Mouse (Mus musculus): ENCODE results near the gene Fhl5.
"Not testable (repeated sequence)": the region's sequence is repeated elsewhere in the genome, so short reads cannot be mapped to it uniquely, and the experiment has no call there.

The Fhl5 gene

DNA sequence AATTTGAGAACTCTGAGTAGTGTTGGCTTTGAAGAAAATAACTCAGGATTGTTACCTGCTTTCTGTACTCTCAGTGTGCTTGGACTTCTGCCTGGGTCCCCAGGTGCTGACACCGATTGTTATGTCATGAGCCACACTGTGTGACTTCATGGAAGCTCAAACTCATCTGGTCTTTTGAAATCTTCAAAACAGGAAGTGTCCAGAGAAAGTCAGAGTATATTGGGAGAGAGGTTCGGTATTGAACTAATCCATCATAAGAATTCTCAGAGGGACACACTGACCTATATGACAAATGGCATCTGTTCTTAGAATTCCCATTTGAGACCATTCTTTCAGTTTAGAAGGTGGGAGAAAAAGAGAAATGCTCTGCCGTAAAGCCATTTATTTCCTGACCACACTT, at the start of gene Fhl5:
Fhl5 (minus strand) TSS at position 101 of the 400 bp plus-strand sequence.
- in situ Hi-C loops (cut with MboI; ENCODE audit: low pct_unique_long_range_greater_than_20kb in 1 of 2, low sequenced_read_pairs in 2 of 2, unreplicated experiment in 1 of 2) = no loop called here

DNA sequence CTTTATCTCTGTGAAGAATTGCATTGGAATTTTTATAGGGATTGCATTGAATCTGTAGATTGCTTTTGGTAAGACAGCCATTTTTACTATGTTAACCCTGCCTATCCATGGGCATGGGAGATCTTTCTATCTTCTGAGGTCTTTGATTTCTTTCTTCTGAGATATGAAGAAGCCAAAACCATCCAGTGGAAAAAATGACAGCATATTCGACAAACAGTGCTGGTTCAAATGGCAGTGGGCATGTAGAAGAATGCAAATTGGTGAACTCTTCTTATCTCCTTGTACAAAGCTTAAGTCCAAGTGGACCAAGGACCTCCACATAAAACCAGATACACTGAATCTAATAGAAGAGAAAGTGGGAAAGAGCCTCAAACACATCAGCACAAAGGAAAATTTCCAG, 42.3 kb upstream of the Fhl5 start:
- in situ Hi-C loops (cut with MboI; ENCODE audit: low pct_unique_long_range_greater_than_20kb in 1 of 2, low sequenced_read_pairs in 2 of 2, unreplicated experiment in 1 of 2) = not testable (repeated sequence)

DNA sequence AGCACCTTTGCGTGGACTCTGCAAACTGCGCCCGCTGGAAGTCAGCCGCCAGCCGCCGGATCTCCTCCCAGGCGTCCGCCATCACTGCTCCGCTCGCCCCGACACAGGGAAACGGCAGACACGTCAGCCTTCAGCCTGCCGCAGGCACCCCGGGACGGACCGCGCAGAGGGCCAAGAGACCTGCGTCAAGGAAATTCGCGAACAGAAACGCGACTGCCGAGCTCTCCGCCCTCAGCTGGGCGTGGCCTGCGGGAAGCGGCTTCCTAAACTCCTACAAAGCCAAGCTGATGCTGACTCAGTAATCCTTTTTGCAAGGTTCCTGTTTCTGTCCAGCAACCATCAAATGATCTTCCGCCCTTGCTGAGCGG, 39.0 kb upstream of the Fhl5 start, which contains the start of gene Ufl1:
Ufl1 (minus strand) TSS at position 151 of the 368 bp plus-strand sequence.
- in situ Hi-C loops (cut with MboI; ENCODE audit: low pct_unique_long_range_greater_than_20kb in 1 of 2, low sequenced_read_pairs in 2 of 2, unreplicated experiment in 1 of 2) = no loop called here

DNA sequence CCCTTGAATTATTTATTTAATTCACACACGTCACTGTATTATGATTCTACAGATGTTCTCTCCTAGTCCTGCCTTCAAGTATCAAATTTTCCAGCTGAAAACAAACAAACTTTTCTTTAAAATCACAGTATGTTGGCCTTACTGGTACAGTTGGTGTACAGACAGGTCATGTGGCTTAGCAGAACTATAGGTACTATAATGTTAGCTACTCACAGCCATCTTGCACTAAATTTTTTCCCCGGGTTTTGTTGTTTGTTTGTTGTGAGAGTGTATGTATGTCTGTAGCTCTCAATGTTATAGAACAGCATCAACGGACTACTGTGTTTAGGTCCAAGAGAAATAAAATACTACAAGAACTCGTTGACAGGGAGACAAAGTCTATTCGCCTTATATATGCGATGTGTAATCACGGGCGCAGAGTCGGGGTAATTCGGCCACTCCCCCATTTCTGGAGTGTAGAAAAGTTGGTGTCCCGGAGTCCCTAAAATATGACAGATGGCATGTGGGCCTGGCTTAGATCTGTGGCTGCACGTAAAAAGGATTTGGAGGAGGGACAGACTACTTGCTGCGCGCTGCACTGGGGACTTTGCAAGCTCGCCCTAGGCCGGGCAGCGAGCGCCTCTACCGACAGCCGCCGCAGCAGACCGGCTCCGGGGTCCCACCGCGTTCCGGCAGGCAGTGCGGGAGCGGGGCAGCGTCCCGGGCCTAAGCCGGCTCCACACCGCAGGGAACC, 38.4 kb upstream of the Fhl5 start:
- in situ Hi-C loops (cut with MboI; ENCODE audit: low pct_unique_long_range_greater_than_20kb in 1 of 2, low sequenced_read_pairs in 2 of 2, unreplicated experiment in 1 of 2) = no loop called here

DNA sequence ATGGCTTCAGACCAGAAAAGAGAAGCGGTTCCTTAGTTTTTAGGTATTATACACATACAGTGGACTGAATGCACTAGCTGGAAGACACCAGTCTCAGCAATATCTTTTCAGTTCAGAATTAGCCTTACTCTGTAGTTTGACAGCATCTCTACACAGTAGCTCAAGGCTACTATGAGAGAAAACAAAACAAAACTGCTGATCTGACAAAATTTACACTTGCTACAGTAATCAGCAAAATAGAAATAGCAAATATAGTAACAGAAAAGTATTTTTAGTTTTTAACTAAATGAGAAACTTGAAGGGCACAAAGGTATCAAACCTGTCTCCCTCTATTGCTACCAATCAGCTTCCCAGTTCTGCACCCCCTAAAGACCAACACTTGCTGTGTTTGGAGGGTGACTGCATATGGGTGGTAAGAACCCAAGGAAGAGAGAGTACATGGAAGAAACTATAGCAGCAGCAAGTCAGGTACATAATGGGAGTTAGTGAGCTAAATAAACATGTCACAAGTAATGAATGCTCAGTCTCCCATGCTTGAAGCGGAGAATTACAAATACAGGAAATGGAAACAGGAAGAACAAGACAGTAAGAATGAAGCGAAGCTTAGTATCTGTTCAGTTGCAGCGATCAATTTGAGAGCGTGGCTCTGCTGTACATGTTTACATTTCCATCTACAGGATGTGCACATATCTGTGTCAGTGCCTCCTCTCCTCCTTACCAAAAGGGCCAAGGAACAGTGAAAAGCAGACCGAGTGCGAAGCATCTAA, 30.4 kb upstream of the Fhl5 start:
- in situ Hi-C loops (cut with MboI; ENCODE audit: low pct_unique_long_range_greater_than_20kb in 1 of 2, low sequenced_read_pairs in 2 of 2, unreplicated experiment in 1 of 2) = no loop called here

DNA sequence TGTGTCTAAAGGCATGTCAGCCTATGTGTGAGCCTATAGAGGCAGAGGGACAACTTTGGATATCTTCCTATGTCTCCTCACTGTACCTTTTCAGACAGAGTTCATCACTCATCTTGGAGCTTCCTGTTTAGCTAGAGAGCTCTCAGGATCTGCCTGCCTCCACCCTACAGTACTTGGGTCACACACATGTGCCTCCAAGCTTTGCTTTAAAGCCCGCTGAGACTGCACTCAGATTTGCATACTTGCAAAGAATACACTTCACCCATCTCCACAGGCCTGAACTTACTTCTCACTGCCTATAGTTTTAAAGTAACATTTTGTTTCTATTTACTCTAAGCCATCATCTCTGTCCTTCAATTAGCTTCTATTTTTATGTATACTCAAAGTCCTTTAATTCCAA, 29.2 kb upstream of the Fhl5 start:
- in situ Hi-C loops (cut with MboI; ENCODE audit: low pct_unique_long_range_greater_than_20kb in 1 of 2, low sequenced_read_pairs in 2 of 2, unreplicated experiment in 1 of 2) = no loop called here

DNA sequence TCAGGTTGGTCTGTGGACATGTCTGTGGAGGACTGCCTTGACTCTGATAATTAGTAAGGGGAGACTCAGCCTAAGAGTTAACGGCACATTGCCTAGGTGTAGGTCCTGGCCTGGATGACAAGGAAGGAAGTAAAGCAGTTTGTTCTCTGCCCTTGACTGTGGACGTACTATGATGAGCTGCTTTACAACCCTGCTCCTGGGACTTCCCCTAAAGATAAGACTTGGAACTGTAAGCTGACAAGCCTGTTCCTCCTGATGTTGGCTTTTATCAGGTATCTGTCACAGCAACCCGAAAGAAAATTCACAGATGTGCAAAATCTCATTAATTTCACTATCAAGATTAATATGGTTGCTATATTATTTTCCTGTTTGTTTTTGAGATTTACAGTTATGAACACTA, 24.5 kb upstream of the Fhl5 start:
- in situ Hi-C loops (cut with MboI; ENCODE audit: low pct_unique_long_range_greater_than_20kb in 1 of 2, low sequenced_read_pairs in 2 of 2, unreplicated experiment in 1 of 2) = no loop called here

DNA sequence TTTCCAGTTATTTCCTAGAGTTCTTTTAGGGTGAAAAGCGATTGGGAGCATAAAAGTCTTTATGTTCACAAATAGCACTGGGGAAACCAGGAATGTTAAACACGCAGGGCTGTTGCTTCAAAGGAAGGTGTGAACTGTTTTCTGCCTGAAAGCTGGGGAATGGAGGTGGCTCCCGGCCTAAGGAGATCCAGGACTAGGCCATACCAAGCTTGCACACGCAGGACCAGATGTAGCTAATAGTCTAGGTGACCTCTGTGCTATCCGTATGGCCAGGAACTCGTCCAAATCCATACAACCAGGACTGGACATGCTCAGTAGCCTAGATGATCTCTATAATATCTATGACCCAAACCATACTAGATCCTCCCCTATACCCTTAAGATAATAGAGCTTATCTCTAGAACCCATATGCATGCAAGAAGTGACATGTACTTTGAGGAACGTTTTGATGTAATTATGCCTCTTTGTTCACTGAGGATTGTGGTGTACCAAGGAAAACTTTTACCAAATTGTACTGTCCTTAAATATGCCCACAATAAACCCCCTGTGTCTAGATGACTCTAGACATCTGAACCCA, 15.2 kb upstream of the Fhl5 start:
- in situ Hi-C loops (cut with MboI; ENCODE audit: low pct_unique_long_range_greater_than_20kb in 1 of 2, low sequenced_read_pairs in 2 of 2, unreplicated experiment in 1 of 2) = no loop called here

DNA sequence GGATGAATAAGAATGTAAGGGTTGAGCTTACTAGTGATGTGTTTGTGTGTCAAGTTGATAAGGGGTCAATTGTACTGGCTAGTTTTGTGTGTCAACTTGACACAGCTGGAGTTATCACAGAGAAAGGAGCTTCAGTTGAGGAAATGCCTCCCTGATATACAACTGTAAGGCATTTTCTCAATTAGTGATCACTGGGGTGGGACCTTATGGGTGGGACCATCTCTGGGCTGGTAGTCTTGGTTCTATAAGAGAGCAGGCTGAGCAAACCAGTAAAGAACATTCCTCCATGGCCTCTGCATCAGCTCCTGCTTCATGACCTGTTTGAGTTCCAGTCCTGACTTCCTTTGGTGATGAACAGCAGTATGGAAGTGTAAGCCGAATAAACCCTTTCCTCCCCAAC, 7.0 kb downstream of the Fhl5 start:
- in situ Hi-C loops (cut with MboI; ENCODE audit: low pct_unique_long_range_greater_than_20kb in 1 of 2, low sequenced_read_pairs in 2 of 2, unreplicated experiment in 1 of 2) = not testable (repeated sequence)

DNA sequence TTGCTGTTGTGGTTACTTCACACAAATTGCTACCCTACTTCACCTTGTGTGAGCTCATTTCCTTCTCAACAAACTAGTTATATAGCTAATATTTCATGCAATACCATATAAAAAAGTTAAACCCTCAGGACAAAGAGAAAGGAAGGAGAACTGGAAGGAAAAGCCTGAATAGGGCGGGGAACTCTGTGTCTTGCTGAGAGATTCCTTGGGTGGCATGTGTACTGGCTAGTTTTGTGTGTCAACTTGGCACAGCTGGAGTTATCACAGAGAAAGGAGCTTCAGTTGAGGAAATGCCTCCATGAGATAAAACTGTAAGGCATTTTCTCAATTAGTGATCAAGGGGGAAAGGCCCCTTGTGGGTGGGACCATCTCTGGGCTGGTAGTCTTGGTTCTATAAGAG, 8.9 kb downstream of the Fhl5 start:
- in situ Hi-C loops (cut with MboI; ENCODE audit: low pct_unique_long_range_greater_than_20kb in 1 of 2, low sequenced_read_pairs in 2 of 2, unreplicated experiment in 1 of 2) = not testable (repeated sequence)

DNA sequence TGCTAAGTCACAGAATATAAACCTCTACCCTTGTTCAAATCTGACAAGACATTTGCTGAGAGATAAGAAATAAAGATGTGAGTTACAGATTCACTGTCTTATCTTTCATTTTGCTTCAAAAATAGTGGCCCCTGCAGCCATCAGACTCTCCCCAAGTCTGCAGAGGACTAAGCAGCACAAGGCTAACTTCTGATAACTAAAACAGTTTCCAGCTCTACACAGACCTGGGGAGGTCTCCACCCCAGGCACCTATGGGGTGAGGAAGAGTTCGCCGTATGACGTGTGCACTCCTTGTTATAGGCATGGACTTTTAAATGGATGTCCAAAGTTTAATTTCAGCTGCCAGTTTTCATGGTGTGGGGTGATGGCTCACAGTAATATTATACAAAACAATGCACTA, 10.1 kb downstream of the Fhl5 start:
- in situ Hi-C loops (cut with MboI; ENCODE audit: low pct_unique_long_range_greater_than_20kb in 1 of 2, low sequenced_read_pairs in 2 of 2, unreplicated experiment in 1 of 2) = no loop called here

DNA sequence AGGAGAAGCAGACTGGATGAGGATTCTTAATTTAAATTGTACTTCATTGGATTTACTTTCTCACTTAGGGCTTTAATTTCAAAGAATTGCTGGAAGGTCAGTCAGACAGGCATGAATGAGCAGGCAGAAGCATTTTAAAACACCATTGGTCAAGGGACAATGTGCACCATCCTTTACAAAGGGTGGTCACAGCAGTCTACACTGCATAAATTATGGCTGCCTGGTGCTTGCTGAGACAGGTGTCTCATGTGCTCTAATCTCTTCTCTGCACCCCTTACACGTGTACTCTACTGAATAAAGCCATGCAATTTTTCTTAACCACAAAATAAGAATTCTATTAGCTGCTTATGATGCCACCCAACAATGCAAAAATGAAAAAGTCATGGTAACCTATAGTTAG, 15.1 kb downstream of the Fhl5 start:
- in situ Hi-C loops (cut with MboI; ENCODE audit: low pct_unique_long_range_greater_than_20kb in 1 of 2, low sequenced_read_pairs in 2 of 2, unreplicated experiment in 1 of 2) = no loop called here

DNA sequence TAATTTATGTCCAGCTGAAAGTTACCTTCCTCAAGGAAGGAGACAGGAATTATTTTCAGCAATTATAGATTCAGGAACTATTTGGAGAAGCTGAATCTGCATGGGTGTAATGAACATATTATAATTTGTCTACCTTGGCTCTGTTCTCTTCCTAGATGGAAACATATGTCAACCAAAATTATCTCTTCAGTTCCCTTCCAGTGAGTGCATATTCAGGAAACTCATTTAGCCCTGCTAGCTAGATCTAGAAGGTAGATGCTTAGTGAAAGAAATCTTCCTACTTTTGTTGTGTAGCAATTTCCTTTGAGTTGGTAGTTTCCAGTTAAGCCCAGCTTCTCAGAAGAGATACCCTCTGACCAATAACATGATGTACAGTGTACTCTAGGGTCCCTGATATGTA, 20.7 kb downstream of the Fhl5 start:
- in situ Hi-C loops (cut with MboI; ENCODE audit: low pct_unique_long_range_greater_than_20kb in 1 of 2, low sequenced_read_pairs in 2 of 2, unreplicated experiment in 1 of 2) = no loop called here

DNA sequence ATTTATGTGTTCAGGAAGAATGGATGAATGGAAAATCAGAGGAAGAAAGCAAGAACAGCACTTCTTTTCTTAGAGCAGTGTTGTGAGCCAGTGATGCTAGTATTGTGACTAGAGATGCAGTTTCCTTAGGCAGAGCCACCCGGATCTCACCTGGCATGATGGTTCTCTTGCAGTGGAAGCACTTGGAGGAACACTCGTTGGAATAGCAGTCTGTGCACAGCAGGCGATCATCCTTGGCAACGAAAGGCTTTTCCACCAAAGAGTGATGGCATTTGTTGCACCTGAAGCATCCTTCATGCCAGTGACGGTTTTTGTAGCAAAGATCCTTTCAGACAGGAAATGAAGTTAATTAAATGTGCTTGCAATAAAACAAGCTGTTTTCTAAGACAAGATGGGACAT, 29.2 kb downstream of the Fhl5 start:
- in situ Hi-C loops (cut with MboI; ENCODE audit: low pct_unique_long_range_greater_than_20kb in 1 of 2, low sequenced_read_pairs in 2 of 2, unreplicated experiment in 1 of 2) = no loop called here

DNA sequence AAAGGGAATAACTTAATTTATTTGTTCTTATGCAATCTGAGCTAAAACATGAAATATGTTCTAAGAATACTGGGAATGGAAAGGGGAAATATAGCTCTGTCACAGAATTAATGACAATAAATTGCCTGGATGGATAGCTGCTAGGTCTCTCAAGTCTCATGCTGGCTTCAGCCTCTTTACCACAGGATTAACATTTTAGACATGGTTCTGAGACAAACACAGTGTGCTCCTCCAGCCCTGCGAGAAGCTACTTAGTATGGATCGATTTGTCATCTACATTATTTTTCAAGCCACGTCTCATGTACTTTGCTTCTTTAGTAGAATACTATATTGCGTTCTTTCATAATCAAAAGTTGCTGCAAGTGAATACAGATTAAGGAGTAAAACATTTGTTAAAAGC, 36.5 kb downstream of the Fhl5 start:
- in situ Hi-C loops (cut with MboI; ENCODE audit: low pct_unique_long_range_greater_than_20kb in 1 of 2, low sequenced_read_pairs in 2 of 2, unreplicated experiment in 1 of 2) = no loop called here

DNA sequence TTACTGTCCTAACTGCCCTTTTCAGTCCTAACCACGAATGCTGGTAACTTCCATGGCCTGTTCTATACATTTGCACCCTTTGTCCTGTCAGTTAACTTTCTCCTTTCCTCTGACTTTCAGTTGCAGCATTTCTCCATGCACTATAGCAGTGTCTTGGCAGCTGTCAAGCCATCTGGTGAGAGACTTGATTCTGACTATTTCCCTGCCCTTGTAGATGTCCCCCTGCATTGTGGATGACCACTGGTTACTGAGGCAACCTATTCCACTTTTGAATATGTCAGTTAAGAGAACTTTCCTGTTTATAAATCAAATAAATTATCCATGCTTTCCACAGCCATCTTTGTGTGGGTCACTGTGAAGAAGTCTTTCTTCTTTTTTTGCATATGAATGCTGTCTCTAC, 45.4 kb downstream of the Fhl5 start:
- in situ Hi-C loops (cut with MboI; ENCODE audit: low pct_unique_long_range_greater_than_20kb in 1 of 2, low sequenced_read_pairs in 2 of 2, unreplicated experiment in 1 of 2) = no loop called here

DNA sequence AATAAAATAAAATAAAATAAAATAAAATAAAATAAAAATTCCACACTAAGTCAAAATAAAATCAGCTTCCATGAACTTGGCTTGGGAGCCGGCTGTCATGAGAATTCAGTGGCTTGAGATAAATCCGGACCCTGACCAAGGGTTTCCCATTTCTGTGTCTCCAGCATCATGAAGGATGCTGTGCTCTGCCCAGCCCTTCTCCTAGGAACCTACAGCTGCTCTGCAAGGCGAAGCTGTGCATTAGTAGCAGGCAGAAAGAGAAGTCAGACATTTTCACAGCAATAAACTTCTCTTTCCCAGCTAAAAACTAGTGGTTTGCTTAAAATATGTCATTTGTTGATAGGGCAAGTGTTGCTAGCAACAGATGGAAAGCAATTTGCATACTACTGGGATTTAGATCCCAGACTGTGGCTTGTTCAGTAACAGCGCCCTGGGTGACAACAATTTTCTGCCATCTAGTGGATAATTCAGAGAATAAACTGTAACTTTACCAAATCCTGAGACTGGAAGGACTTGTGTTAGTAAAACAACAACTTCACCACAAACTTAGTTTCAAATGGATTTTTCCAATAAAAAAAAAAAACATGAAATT, 63.0 kb downstream of the Fhl5 start:
- in situ Hi-C loops (cut with MboI; ENCODE audit: low pct_unique_long_range_greater_than_20kb in 1 of 2, low sequenced_read_pairs in 2 of 2, unreplicated experiment in 1 of 2) = no loop called here
